Mouse (Mus musculus) spleen, adult 2 months (tissue): Measurements from ENCODE around the gene Ascl4.

Source experiments
- CTCF ChIP-seq: fragments of 200-500 bp; IDR thresholded peaks from 2 replicates; pipeline ENCODE4 v1.5.1; 2011; ENCODE audit warnings: mild to moderate bottlenecking, inconsistent platforms; ENCODE audit not compliant: insufficient read depth, insufficient read length, insufficient replicate concordance; ENCODE audit errors: extremely low read depth
- POLR2A ChIP-seq: fragments of 200-500 bp; IDR thresholded peaks from 2 replicates; pipeline ENCODE4 v1.6.1; 2011; ENCODE audit warnings: low read depth, low read length, inconsistent platforms

GRCm38 (mm10) chr10:85954429-85954828, 26.9 kb downstream of the Ascl4 start:
- TF ChIP-seq CTCF (no peak), POLR2A (no peak)
